Mouse (Mus musculus): ENCODE measurements at regions not wholly inside any gene's neighbourhood (a gene's known extent, or its start where the extent isn't known, plus 50 kb on each side); places are given as distances from the start of the nearest gene placed in this dataset.
"Not testable (repeated sequence)": the region's sequence is repeated elsewhere in the genome, so short reads cannot be mapped to it uniquely, and the experiment has no call there.

DNA sequence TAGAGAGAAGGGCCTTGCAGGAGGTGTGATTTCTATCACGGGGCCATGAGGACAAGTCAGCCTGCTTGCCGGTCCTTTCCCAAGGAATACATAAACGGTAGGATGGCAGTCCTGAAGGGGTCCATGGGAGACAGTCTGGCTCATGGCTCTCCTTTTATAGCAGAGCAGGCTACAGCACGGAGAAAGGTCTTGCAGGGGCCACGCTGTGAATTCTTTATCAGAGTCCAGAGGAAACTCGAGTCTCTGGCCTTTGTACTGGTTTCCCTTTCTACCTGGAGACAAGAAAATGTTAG lies 1984.0 kb downstream of the 4930444P10Rik start:
- no peak for DNase-seq

DNA sequence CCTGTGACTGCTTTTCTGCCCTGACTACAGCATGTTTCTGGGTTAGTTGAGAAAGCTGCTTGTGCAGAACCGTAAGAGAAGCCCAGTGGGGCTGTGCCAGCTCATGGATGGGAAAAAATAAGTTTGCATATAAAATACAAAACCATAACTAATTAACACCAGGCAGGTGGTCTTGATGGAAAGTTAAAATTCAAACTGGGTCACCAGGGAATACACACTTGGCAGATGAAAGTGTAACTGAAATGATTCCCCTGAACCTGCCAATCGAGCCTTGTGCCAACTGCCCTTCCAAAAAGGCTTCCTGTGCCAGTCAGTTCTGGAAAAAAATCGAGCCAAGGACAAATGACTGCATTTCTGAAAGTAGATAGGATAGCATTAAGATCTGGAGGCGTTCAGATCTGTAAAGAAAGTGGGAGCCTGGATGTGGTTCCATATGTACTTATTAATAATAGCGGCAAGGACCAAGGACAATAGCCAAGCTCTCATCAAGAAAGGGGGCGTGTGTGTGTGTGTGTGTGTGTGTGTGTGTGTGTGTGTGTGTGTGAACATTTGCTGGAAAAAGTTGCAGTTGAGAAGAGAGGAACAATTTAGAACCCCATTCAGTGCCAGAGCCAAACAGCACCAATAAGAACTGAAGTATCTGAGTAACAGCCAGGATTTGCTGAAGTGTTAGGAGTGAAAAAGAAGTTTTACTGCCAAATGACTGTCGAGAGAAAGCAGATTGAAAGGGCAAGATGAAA lies 1984.5 kb downstream of the 4930444P10Rik start:
- peak; percentile 40 for DNase-seq

DNA sequence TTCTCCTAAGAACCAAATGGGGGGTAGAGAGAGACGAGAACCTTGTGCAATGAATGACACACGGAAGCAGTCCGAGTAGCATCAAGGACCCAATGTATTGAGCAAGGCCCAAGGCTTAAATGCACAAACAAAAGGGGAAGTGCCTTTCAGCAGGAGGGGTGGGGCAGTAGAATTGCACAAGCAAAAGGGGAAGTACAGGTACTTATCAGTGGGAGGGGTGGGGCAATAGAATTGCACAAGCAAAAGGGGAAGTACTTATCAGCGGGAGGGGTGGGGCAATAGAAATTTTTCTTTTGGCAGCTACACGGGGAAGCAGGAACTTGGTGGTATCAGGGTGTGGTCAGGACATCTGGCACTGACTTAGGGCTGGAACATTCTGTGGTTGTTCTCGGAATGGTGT lies 1987.6 kb downstream of the 4930444P10Rik start:
- not testable (repeated sequence) for DNase-seq

DNA sequence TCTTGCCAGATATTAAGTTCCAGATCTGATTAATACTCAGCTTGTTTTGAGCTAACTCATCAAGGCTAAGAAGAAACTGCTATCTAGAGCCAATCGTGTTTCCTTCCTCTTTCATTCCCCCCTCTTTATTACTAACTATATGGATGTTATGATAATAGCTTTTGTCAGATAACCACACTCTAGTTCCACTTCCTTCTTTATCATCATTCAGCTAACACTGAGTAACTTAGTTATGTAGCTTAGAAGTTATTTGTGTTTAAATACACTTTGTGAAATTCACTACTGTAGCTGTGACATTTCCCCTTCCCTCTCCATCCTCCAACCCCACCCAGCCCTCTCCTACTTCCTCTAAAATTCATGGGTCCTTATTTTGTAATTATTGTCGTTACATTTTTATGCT lies 1988.6 kb downstream of the 4930444P10Rik start:
- no peak for DNase-seq

DNA sequence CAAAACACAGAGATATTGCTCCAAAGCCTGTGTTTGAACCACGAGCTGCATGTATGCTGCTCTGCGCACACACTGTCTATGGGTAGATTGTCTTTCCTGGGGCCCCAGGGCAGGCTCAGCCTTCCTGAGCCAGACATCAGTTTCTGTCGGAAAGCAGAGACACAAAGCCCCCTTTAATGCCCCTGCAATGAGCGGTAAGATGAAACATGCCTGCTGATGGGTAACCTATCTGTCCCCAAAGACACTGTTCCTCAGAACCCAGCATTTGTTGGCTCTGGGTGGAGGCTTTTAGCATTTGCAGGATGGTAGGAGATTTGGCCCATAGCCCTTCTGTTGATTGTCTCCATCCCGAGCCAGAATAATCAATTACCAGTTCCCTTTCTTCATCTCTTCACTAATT lies 1994.1 kb downstream of the 4930444P10Rik start:
- no peak for DNase-seq

DNA sequence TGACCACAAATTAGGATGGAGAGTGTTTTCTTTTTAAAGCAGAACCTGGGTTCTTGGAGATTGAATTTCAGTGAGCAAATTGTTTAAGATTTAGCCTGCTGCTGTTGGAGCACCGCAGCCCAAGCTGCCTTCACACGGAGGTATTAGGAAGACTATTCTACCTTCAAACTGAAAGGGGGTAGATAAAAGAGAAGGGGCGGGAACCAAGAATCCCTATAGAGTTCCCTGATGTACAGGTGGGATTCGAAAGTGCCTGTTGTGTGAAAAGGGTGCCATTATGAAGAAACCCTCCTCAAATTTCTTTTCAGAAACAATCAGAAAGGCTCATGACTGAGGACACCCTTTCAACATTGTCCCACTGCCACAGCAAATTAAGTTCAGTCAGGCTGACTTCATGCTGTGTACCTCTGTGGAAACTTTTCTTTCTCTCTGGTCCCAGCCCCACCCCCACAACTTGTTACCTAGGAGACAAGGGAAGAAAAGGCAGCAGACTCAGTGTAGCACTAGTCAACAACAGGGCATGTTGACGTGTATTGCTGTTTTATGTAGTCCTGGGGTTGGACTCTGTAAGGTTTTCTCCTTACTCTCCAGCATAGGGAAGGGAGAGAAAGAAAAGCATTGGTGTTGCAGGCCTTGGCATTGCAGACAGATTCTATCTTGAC lies 1995.4 kb downstream of the 4930444P10Rik start:
- DNase-seq, result no peak

DNA sequence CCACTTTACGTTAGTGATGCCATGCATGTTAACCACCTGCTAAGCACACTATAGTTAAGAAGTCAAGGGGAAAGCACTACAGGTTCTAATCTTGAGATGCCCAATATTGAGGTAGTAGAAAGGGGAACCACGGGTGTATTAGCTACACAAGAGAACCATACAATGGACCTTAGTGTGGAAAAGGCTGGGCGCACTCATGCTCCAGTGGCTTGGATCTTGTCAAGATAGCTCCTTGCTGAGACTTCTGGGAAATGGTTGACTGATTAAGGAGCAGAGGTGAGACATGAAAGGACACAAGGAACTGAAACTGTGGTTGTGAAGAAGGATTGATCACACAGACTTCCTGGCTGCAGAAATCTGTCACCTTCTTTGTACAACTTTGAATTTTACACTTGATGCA lies 2028.3 kb downstream of the 4930444P10Rik start:
- no peak for DNase-seq

DNA sequence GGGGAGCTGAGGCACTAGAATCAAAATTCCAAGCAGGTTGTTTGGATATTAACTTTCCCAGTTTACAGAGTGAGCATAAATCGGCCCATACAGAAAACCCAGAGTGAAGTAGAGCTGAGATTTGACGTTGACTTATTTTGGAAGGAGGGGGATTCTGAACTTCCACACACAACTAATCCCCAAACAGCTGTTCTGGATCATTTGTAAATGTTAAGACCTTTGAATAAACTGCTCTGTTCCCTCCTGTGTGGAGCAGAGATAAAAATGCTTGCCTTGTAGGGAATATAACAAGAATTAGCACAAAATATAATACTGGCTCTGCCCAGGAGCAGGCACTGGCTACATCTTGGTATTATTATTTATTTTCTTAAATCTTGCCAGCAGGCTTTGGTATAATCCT lies 2057.0 kb downstream of the 4930444P10Rik start:
- DNase-seq, result no peak

DNA sequence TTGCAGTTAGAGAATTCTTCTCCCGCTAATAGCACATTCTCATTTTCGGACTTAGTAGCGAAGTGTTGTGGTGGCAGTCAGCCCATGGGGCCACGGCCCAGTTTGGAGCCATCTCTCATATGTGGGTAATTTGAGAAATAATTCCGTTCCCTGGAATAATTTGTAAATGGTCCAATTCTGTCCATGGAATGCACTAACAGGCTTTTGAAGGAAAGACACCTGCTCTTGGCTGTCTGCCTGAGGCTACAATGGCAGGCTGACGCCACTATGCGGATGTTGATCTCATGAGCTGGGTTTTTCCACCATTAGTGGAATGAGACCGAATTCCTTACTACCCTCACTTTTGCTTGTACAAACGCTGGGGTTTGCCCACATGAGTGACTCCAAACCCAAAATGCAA lies 2081.6 kb downstream of the 4930444P10Rik start:
- no peak for DNase-seq

DNA sequence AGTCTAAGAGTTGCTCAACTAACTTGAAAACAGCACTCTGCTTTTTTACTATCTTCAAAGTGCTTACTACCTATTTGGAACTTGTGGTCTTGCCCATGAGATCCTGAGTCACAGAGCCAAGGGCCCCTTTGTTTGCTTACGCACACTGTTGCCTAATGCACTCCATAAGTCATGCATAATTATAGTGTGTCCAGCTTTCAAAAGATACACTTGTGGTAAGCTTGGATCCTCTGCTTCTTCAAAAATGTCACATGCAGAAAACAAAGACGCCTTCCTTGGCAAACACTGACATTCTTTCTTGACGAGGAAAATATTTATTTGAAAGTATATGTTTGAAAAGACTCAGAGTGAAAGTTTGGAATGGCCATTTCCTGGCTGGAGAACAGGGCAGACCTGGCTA lies 2082.3 kb downstream of the 4930444P10Rik start:
- DNase-seq, result no peak

DNA sequence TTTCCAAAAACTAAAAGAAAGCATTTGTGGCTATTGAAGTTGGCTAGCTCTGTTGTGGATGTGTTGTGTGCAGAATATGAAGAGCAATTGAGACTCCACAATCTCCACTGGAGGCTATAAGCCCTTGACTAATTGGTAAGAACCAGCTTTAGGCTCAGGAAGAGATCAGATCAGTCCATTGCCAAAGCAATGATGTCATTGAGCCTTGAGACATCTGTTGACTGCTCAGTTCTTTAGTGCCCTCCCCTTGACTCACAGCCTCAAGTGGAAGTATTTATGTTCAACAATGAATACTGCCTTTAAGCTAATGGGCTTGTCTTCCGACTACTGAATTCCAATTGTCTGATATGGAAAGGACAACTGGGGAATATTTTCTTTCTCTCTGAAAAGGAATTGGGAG lies 2090.6 kb downstream of the 4930444P10Rik start:
- no peak for DNase-seq

DNA sequence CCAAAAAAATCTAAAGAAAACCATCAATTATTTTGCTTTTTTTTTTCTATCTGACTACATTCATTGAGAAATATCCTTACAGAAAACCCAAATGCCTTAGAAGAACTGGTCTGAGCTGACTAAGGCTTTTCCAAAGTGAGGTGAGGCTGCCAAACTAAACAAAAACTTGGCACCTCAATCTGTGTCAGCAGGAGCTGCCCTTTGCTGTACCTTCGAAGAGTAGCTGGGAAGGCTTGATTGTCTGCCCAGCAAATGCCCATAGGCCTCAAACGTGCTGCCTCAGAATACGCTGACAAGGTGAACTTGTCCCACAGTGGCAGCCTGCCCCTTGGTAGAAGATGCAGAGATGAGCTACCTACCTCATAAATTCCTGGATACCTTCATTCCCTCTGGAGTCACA lies 2091.7 kb downstream of the 4930444P10Rik start:
- DNase-seq, result no peak

DNA sequence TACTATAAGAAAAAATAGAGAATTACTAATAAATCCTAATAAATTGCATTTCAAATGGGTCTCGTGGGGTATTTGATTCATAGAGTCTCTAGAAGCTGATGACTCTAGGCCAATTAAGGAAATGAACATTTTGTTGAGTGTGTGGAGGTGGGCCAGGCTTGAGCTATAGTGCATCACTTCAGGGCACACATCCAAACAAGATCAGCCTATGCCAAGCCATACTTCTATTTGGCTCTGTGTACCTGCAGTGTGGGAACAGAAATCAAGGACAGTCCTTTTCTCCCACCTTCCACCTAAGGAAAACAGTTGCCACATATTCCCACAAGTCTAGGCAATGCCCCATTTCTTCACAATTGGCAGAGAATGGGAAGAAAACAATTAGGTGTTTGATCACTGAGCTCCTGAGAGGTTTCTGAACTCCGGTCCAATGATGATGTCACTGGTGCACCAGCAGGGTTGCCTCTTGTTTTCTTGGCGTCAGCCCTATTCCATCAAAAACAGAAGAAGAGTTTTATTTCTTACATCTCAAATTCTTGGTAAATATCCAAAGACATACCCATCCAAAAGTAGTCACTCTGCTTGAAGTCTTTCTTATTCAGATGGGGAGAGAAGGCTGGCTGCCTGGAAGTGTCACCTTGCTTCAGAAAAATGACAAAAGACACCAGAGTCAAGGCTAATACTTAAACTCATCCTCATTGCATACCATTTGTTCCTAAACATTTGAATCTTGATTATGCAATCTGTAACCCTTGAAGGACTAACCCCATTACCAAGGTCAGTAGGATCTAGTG lies 2092.3 kb downstream of the 4930444P10Rik start:
- no peak for DNase-seq

DNA sequence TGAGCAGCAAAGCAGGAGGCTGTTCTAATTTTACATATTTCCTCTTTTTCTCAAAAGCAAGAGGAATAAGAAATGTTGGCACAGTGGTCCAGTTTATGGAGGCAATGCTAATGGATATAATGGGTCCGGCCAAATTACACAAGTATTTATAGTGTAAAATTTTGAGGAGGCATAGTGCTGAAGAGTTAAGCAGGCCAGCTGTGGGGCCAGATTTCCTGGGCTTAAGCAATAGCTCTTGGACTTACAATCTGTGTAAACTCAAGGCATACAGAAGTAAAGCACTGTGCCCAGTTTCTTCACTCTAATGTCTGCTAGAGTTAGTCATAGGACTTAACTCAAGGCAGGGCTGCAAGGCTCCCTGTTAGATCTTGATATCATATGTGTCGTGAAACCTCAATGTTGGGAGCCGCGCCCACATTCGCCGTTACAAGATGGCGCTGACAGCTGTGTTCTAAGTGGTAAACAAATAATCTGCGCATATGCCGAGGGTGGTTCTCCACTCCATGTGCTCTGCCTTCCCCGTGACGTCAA lies 2094.9 kb downstream of the 4930444P10Rik start:
- no peak for DNase-seq

DNA sequence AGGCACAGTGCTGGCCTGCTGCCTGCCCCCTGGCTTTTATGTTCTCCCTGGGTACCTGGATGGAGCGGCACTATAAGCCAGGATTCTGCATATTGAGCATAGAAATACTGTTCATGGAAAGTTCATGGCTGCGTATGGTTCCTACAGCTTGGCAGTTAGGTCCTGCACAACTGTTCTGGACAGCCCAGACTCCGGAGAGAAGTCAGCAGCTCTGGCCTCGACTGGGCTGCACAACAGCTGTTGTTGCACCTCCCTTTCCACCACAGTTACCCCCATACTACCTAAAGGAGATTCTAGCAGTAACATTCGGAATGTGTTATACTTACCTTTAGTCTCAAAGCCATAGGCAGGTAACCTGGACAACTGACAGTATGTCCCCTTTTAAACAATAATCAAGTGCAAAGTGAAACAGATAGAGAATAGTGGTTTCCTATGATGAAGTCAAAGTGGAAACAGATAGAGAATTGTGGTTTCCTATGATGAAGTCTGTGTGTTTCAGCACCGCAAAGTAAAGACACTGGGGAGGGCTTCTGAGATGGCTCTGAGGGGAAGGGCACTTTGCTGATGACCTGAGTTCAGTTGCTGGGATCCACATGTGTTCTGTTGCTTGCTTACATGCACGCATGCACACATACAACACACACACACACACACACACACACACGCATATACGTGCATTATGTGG lies 2099.2 kb downstream of the 4930444P10Rik start:
- no peak for DNase-seq

DNA sequence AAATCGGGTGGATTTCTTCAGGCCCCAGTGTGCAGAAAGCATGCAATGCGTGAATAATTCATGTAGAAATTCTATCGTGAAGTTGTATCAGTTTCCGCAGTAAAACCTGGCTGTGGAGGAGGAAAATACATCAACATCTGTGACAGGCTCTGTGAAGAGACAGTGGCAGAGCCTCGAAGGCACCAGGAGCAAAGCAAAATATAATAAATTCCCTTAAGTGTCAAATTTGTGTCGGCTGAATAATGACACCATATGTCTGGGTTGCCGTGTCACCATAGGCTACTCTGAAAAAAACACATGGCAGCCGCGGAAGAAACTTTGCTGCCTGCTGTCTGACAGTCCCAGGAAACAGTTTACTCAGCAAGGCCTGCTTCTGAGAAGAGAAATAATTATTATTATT lies 2100.1 kb downstream of the 4930444P10Rik start:
- DNase-seq, result no peak

DNA sequence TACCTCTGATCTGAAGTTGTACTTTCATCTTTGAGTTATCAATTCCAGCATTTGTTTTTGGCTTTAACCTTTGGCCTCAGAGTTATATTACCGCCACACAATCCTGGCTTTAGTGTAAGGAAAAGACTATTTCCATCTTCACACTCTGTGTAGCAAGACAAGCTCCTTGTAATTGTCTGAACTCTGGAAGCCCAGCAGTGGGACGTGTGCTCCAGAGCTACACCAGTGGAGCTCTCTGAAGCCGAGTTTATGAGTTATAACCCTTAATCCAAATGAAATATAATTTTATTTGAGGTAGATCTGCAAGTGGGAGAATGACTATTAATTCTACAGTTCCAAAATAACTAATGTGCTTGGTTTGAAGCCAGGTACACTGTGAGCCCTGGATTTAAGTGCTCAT lies 2103.8 kb downstream of the 4930444P10Rik start:
- DNase-seq, result no peak

DNA sequence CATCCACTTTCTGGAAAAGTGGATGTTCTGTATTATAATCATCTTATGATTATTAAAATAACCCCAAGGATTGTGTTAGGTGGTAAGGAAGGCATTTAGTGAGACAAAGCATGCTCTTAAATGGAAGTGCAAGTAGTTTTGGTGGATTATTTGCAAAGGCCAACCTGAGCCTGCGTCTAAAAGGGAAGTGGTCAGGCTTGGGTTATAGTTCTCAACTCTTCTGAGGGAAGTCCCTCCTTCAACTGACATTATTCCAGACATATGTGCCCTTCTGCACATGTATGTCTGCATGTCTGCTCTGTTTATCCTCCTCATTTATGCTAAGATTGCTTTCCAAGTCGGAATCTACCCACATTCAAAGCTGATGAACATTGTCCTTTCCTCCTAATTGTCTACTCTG lies 2108.3 kb downstream of the 4930444P10Rik start:
- DNase-seq, result no peak

DNA sequence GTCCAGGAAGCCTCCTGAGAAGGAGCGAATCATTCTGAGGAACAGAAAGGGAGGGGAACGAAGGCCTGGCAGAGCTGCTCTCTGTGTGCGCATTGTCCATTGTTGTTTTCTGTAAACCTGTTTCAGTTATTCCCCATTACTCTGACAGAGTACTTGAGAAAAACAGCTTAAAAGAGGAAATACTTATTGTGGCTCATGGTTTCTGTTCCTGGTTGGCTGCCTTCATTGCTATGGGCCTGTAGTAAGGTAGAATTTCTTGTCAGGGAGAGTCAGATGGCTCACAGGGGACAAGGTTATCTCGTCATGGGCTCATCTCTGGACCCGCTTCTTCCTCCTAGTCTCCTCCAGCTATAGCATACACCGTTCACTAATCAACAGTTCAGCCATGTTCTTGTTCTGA lies 2112.9 kb downstream of the 4930444P10Rik start:
- DNase-seq, result no peak

DNA sequence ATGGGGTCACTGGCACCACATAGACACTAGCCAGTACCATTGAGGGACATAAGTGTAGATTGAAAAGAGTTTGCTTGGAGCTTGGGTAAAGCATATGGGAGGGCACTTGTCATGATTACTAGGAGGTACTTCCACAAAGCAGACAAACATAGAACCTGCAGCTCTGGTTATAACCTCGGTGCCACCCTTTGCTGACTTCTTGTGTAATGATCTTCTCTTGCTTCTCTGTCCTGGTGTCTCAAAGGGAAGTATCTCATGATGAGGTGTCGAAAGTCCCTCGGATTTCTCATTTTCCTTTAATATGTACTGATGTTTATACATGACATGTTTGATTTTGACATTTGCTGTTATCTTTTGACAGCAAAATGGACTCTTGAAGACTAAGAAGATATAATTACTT lies 2114.5 kb downstream of the 4930444P10Rik start:
- no peak for DNase-seq

DNA sequence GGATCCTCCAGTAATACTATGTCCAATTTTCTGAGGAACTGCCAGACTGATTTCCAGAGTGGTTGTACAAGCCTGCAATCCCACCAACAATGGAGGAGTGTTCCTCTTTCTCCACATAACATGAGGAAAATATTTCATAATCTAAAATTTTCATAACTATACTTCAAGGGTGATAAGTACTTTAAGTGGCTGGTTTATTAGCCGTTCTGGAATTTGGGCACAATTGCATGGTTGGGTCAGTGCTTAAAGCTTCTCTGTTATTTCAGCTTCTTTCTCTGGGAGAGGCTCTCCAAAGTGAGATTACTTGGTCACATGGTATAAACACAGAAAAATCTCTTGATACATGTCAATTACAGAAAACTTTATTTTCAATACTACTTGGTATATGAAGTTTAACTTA lies 2115.9 kb downstream of the 4930444P10Rik start:
- no peak for DNase-seq

DNA sequence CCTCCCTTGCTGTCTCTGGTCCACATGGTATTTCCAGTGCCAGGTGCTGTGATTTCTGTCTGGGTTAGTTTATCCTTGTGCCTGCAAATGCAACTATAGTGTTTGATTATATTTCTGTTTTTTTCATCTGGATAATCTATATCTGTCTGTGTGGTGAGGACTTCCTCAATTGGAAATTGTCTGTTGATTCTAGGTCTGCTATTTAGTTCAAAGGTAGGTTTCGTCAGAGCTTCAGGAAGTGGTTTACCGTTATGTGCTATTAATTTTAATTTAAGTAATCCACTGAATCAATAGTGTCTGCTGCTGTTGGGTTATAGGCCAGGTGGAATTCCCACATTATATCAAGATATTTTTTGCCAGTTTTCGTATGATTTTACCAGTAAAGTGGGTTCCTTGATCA lies 2143.9 kb downstream of the 4930444P10Rik start:
- no peak for DNase-seq

DNA sequence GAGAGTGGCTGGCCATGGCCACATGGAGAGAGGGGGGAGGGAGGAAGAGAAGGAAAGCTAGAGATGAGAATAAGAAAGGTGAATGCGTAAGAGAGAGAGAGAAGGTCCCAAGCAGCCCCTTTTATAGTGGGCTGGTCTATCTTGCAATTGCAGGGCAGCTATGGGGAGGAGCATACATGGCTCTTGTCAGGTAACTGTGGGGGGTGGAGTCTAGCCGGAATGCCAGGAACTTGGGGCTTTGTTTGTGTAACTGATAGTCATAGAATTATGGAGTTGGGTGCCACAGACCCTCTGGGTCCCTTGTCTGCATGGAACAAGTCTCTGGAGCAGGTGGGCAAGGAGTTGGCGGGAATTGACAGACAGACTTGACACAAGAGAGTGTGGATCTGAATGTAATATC lies 2151.8 kb downstream of the 4930444P10Rik start:
- no peak for DNase-seq

Measured in gastrocnemius, postnatal 10 days (tissue).